Comparison of ENCODE assay signal across 30 mouse cellular contexts in the genomic region with DNA sequence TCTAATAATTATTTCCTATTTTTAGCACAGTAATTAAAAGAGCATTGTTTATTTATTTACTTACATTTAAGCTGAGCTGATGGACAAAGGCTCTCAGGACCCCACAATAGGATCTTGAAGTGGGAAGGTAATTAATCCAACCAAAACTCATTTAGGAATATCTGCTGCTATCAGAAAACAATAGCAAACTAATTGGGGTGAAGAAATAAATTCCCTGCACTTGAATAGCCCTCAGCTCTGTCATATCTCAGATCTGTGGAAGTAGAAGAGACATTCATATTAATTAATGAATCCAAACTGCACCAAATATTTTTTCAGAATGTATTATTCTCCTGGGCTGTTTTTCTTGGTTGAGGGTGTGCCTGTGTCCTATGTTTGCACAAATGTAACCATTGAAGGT.
"Had no signal": no experiment of that assay in that cellular context is flagged by ENCODE, and none has a peak within 500 bp of the region (broad histone marks: within the 10 kb centered on the region; RNA-seq: fewer than 3 reads in every experiment).

No protein-coding gene starts in this region.

- H3K36me3 ChIP-seq: limb, embryonic 10.5 days; limb, embryonic 12.5 days; limb, embryonic 13.5 days; limb, embryonic 15.5 days; liver, embryonic 12.5 days; liver, embryonic 13.5 days; liver, embryonic 15.5 days; lung, embryonic 15.5 days; midbrain, embryonic 10.5 days; midbrain, embryonic 12.5 days; midbrain, embryonic 13.5 days; midbrain, embryonic 15.5 days had no signal

- H3K4me2 ChIP-seq: limb, embryonic 12.5 days; limb, embryonic 13.5 days; limb, embryonic 15.5 days; liver, embryonic 11.5 days; liver, embryonic 12.5 days; liver, embryonic 13.5 days; liver, embryonic 15.5 days; lung, embryonic 14.5 days; lung, embryonic 15.5 days; midbrain, embryonic 11.5 days; midbrain, embryonic 12.5 days; midbrain, embryonic 13.5 days; midbrain, embryonic 15.5 days had no signal

- H3K4me3 ChIP-seq: limb, embryonic 10.5 days; limb, embryonic 12.5 days; limb, embryonic 13.5 days; limb, embryonic 15.5 days; liver, embryonic 12.5 days; liver, embryonic 13.5 days; liver, embryonic 15.5 days; lung, embryonic 15.5 days; megakaryocyte, embryonic 14.5 days; midbrain, embryonic 10.5 days; midbrain, embryonic 12.5 days; midbrain, embryonic 13.5 days; midbrain, embryonic 15.5 days; myocyte had no signal

- H3K27me3 ChIP-seq: limb, embryonic 12.5 days; limb, embryonic 13.5 days; limb, embryonic 15.5 days; liver, embryonic 12.5 days; liver, embryonic 13.5 days; liver, embryonic 15.5 days; lung, embryonic 15.5 days; megakaryocyte, embryonic 14.5 days; midbrain, embryonic 12.5 days; midbrain, embryonic 13.5 days; midbrain, embryonic 15.5 days had no signal

- DNase-seq: left cerebral cortex, postnatal 4 days; liver; liver, embryonic 13.5 days; liver, postnatal 0 days; lung, adult 18-20 months; lung, adult 2 months; lung, embryonic 14.5 days; lung, postnatal 10 days; lung, postnatal 14 days; lung, postnatal 36 days; lung, postnatal 4 days had no signal

- H3K9ac ChIP-seq: limb, embryonic 12.5 days; limb, embryonic 13.5 days; limb, embryonic 15.5 days; liver, embryonic 12.5 days; liver, embryonic 13.5 days; liver, embryonic 14.5 days; liver, embryonic 15.5 days; liver, postnatal 0 days; lung, embryonic 14.5 days; lung, embryonic 15.5 days; midbrain, embryonic 12.5 days; midbrain, embryonic 13.5 days; midbrain, embryonic 15.5 days had no signal

- ATAC-seq: liver, embryonic 12.5 days; liver, postnatal 0 days; lung, postnatal 0 days; midbrain, embryonic 13.5 days; midbrain, embryonic 15.5 days; midbrain, embryonic 16.5 days had no signal

- H3K27ac ChIP-seq: limb, embryonic 10.5 days; limb, embryonic 12.5 days; limb, embryonic 13.5 days; limb, embryonic 15.5 days; liver, embryonic 12.5 days; liver, embryonic 13.5 days; liver, embryonic 14.5 days; liver, embryonic 15.5 days; lung, embryonic 15.5 days; macrophage; midbrain, embryonic 10.5 days; midbrain, embryonic 12.5 days; midbrain, embryonic 13.5 days; midbrain, embryonic 15.5 days had no signal

- H3K4me1 ChIP-seq: limb, embryonic 10.5 days; limb, embryonic 12.5 days; limb, embryonic 13.5 days; limb, embryonic 15.5 days; liver, embryonic 12.5 days; liver, embryonic 13.5 days; liver, embryonic 15.5 days; lung, embryonic 15.5 days; megakaryocyte, embryonic 14.5 days; midbrain, embryonic 10.5 days; midbrain, embryonic 12.5 days; midbrain, embryonic 13.5 days; midbrain, embryonic 15.5 days had no signal

- H3K9me3 ChIP-seq: limb, embryonic 10.5 days; limb, embryonic 12.5 days; limb, embryonic 13.5 days; limb, embryonic 15.5 days; liver, embryonic 12.5 days; liver, embryonic 13.5 days; liver, embryonic 15.5 days; lung, embryonic 15.5 days; megakaryocyte, embryonic 14.5 days; midbrain, embryonic 10.5 days; midbrain, embryonic 12.5 days; midbrain, embryonic 13.5 days; midbrain, embryonic 15.5 days had no signal
